Mouse (Mus musculus) midbrain, embryonic 14.5 days (tissue): ENCODE results near the gene Ip6k3. TPM values are rescaled to one million over a fixed set of nuclear protein-coding genes. Genes with fewer than 3 reads are reported as not detected.

Source experiments
- ATAC-seq: fragments of 200-750 bp; cut with Nextera tagmentation; 2 replicates; pipeline ENCODE4 v1.8.0; 2017; ENCODE audit warnings: moderate number of reproducible peaks, moderate library complexity; ENCODE audit not compliant: low FRiP score, low TSS enrichment
- DNase-seq: peaks from one replicate; pipeline ENCODE4 v3.0.0-alpha.2; 2015
- H3K27ac ChIP-seq: fragments of 300-500 bp; sonication (generic); replicated peaks from 2 replicates; pipeline ENCODE4 v1.5.1; 2014; ENCODE audit warnings: mild to moderate bottlenecking, low read depth, low read length, moderate library complexity
- H3K27me3 ChIP-seq: fragments of 300-500 bp; sonication (generic); 2 replicates; pipeline ENCODE4 v1.6.1; 2014; ENCODE audit warnings: low read length, control low read depth, mixed read lengths; ENCODE audit not compliant: control insufficient read depth, insufficient read depth
- H3K36me3 ChIP-seq: fragments of 300-500 bp; sonication (generic); 2 replicates; pipeline ENCODE4 v1.6.1; 2014; ENCODE audit warnings: low read length, control low read depth; ENCODE audit not compliant: control insufficient read depth, insufficient read depth
- H3K4me1 ChIP-seq: fragments of 300-500 bp; sonication (generic); 2 replicates; pipeline ENCODE4 v1.6.1; 2014; ENCODE audit warnings: mild to moderate bottlenecking, antibody characterized with exemption, low read length, control low read depth; ENCODE audit not compliant: control insufficient read depth, insufficient read depth
- H3K4me2 ChIP-seq: fragments of 300-500 bp; sonication (generic); 2 replicates; pipeline ENCODE4 v1.6.1; 2014; ENCODE audit warnings: mild to moderate bottlenecking, low read length, moderate library complexity
- H3K4me3 ChIP-seq: fragments of 300-500 bp; sonication (generic); replicated peaks from 2 replicates; pipeline ENCODE4 v1.5.1; 2014; ENCODE audit warnings: low read depth, low read length
- H3K9ac ChIP-seq: fragments of 300-500 bp; sonication (generic); replicated peaks from 2 replicates; pipeline ENCODE4 v1.6.1; 2014; ENCODE audit warnings: mild to moderate bottlenecking, low read length, moderate library complexity
- H3K9me3 ChIP-seq: fragments of 300-500 bp; sonication (generic); 2 replicates; pipeline ENCODE4 v1.6.1; 2016; ENCODE audit warnings: low read length, control low read depth, mixed read lengths; ENCODE audit not compliant: control insufficient read depth
- WGBS: fragments of 180-500 bp; shearing (Covaris S2); extraction: QIAGEN DNeasy Blood & Tissue Kit; methylation state at CpG from one replicate; pipeline ENCODE4 v1.1.7; 2014; 5-methylcytosine and 5-hydroxymethylcytosine counted together
- polyA plus RNA-seq: library from polyadenylated mRNA; unstranded; fragments of >200 nt; fragmentation: Nextera tagmentation; extraction: Ambion mirVana; gene quantifications from 2 replicates; pipeline ENCODE4 v1.2.1, GENCODE M21; 2014

The Ip6k3 gene
- polyA plus RNA-seq, 1 experiment from 2014 or later = 0.20 TPM

DNA sequence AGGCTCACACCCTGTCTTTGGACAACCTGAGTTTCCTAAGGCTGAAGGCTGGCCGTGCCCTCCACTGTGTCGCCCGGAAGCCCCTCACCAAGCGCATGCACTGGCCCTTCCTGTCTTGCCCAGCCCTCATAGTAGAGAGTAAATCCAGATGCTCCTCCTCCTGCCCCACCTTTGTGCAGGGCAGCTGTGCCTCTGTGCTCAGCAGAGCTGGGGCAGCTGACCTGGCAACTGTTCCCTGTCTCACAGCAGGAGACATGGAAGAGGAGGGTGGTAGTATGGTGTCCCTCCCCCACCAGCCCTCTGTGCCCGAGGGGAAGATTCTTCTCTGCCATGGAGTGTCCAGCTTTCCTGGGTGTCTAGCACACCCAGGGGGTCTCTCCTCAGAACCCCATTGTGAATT, 65.9 kb downstream of the Ip6k3 start:
- no peaks in the 10 kb centered on the region for H3K9me3 ChIP-seq
- no peak overlapping the region for H3K9ac ChIP-seq
- H3K4me2 ChIP-seq = no peak overlapping the region
- H3K36me3 ChIP-seq = no peaks in the 10 kb centered on the region
- no peaks in the 10 kb centered on the region for H3K4me1 ChIP-seq
- WGBS = 86% methylated on average over 5 of the region's 5 CpGs
- no peak overlapping the region for H3K27ac ChIP-seq
- no peak for ATAC-seq
- H3K4me3 ChIP-seq = no peak overlapping the region
- no peak for DNase-seq
- H3K27me3 ChIP-seq = no peaks in the 10 kb centered on the region

DNA sequence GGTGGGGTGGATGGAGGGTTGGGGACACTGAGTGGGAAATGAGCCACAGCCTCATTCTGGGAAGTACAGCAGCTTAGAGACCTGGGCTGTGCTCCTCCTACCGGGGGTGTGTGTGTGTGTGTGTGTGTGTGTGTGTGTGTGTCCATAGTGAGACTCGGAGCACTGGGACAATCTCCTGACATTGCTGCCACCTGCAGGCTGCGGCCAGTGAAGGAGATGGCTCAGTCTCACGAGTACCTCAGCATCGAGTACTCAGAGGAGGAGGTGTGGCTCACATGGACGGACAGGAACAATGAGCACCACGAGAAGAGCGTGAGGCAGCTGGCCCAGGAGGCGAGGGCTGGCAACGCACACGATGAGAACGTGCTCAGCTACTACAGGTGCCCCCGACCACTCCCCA, 71.9 kb downstream of the Ip6k3 start:
- H3K27ac ChIP-seq = no peak overlapping the region
- DNase-seq = peak; percentile 64
- no peak overlapping the region for H3K4me3 ChIP-seq
- no peaks in the 10 kb centered on the region for H3K4me1 ChIP-seq
- 19% methylated on average over 13 of the region's 13 CpGs for WGBS
- no peaks in the 10 kb centered on the region for H3K27me3 ChIP-seq
- no peak overlapping the region for H3K9ac ChIP-seq
- no peak for ATAC-seq
- H3K4me2 ChIP-seq = no peak overlapping the region
- no peaks in the 10 kb centered on the region for H3K9me3 ChIP-seq
- no peaks in the 10 kb centered on the region for H3K36me3 ChIP-seq

Other genes starting within 250 kb of the Ip6k3 start
- 18.2 and 24.0 TPM in 2 replicates for gene Phf1, start 234.7 kb downstream of the Ip6k3 start, polyA plus RNA-seq
- 99.2 and 108 TPM in 2 replicates for gene Cuta, start 228.2 kb downstream of the Ip6k3 start, polyA plus RNA-seq
- 5.5 and 9.7 TPM in 2 replicates for gene Syngap1, start 226.5 kb downstream of the Ip6k3 start, polyA plus RNA-seq
- gene Zbtb9, start 194.6 kb downstream of the Ip6k3 start, polyA plus RNA-seq = 8.7 and 11.3 TPM in 2 replicates
- 5.5 and 5.8 TPM in 2 replicates for gene Bak1, start 138.8 kb downstream of the Ip6k3 start, polyA plus RNA-seq
- 0.51 and 0.82 TPM in 2 replicates for gene Itpr3, start 110.5 kb downstream of the Ip6k3 start, polyA plus RNA-seq
- 353 and 471 TPM in 2 replicates for gene Uqcc2, start 33.9 kb downstream of the Ip6k3 start, polyA plus RNA-seq
- gene Lemd2, start 36.7 kb upstream of the Ip6k3 start, polyA plus RNA-seq = 20.8 and 30.7 TPM in 2 replicates